8 mouse cellular contexts compared by ENCODE assay signal in genomic region chr9:21988421-21989101, GRCm38 (mm10). TPM values are rescaled to one million over a fixed set of nuclear protein-coding genes. Genes with fewer than 3 reads are reported as not detected.
DNase-seq lines count a peak whose midpoint lies in the region; ATAC-seq and TF ChIP-seq lines count a peak whose summit lies in the region.

No protein-coding gene starts in this region.

- peak overlapping the region; percentile 46 for H3K4me2 ChIP-seq in hindbrain, embryonic 11.5 days (replicated peaks; ENCODE audit: low read depth, low read length)
- H3K4me2 ChIP-seq in limb, embryonic 14.5 days (replicated peaks; ENCODE audit: low read depth, low read length, severe bottlenecking): peak overlapping the region; percentile 66

- H3K4me3 ChIP-seq in hindbrain, embryonic 11.5 days (ENCODE audit: low read depth, low read length): peak overlapping the region; percentile 27
- peak overlapping the region; percentile 38 for H3K4me3 ChIP-seq in limb, embryonic 14.5 days (replicated peaks; ENCODE audit: low read length)

- peaks cover 4% of the 10 kb centered on the region; the same call in 1 of the 2 replicates for H3K4me1 ChIP-seq in hindbrain, embryonic 11.5 days (replicated peaks; ENCODE audit: control insufficient read depth, insufficient read depth, low read length)
- peaks cover 9% of the 10 kb centered on the region for H3K4me1 ChIP-seq in limb, embryonic 14.5 days (ENCODE audit: control insufficient read depth, insufficient read depth, low read length)

- no peaks in the 10 kb centered on the region for H3K9me3 ChIP-seq in hindbrain, embryonic 11.5 days (ENCODE audit: control insufficient read depth, low read length)
- no peaks in the 10 kb centered on the region for H3K9me3 ChIP-seq in limb, embryonic 14.5 days (ENCODE audit: control insufficient read depth, low read length)

- H3K27me3 ChIP-seq in hindbrain, embryonic 11.5 days (ENCODE audit: control insufficient read depth, insufficient read depth, low read length): peaks cover 60% of the 10 kb centered on the region
- peaks cover 61% of the 10 kb centered on the region for H3K27me3 ChIP-seq in limb, embryonic 14.5 days (ENCODE audit: control insufficient read depth, insufficient read depth, low read length)

- peak; percentile 22 for DNase-seq in right cerebral cortex, postnatal 14 days
- DNase-seq in right cerebral cortex, postnatal 10 days (ENCODE audit: low spot score in 2 of 2): no peak
- peak; percentile 71 to 73 for DNase-seq in cerebellum, postnatal 10 days
- DNase-seq in hindbrain, embryonic 11.5 days (ENCODE audit: low spot score): peak; percentile 46
- no peak for DNase-seq in limb, embryonic 14.5 days (ENCODE audit: low spot score)
- DNase-seq in neural tube, embryonic 10.5 days (ENCODE audit: extremely low spot score, low spot score): peak; percentile 45
- DNase-seq in layer of hippocampus, postnatal 25 days (ENCODE audit: extremely low spot score in 1 of 2, low spot score in 1 of 2): no peak
- DNase-seq in frontal cortex, postnatal 25 days (ENCODE audit: low spot score in 2 of 2): no peak

- H3K27ac ChIP-seq in hindbrain, embryonic 11.5 days (ENCODE audit: low read depth, low read length): no peak overlapping the region
- no peak overlapping the region for H3K27ac ChIP-seq in limb, embryonic 14.5 days (replicated peaks; ENCODE audit: low read depth, low read length)

- 0 out of 2 replicates have a peak overlapping the region, but pooled peaks have one; percentile 4 for H3K9ac ChIP-seq in hindbrain, embryonic 11.5 days (ENCODE audit: low read depth, low read length)
- peak overlapping the region; percentile 45; the same call in 1 of the 2 replicates for H3K9ac ChIP-seq in limb, embryonic 14.5 days (ENCODE audit: low read depth, low read length, severe bottlenecking)

- H3K36me3 ChIP-seq in hindbrain, embryonic 11.5 days (ENCODE audit: control insufficient read depth, insufficient read depth, low read length): no peaks in the 10 kb centered on the region
- no peaks in the 10 kb centered on the region for H3K36me3 ChIP-seq in limb, embryonic 14.5 days (ENCODE audit: control insufficient read depth, insufficient read depth, low read length)

- ATAC-seq in hindbrain, embryonic 11.5 days (ENCODE audit: low FRiP score): peak; percentile 31; the same call in 1 of the 2 replicates
- no peak for ATAC-seq in limb, embryonic 14.5 days (ENCODE audit: low FRiP score, low read depth)

- under 1% methylated on average over 31 of the region's 32 CpGs for WGBS in hindbrain, embryonic 11.5 days
- under 1% methylated on average over 32 of the region's 32 CpGs for WGBS in limb, embryonic 14.5 days

- TF ChIP-seq POLR2A in limb, embryonic 14.5 days (IDR thresholded peaks at IDR 0.05; ENCODE audit: borderline replicate concordance, extremely low read depth, insufficient read depth, insufficient read length): no peak

RNA-seq across cellular contexts. Expression of gene Rgl3, which starts 0.7 kb away (rescaled TPM):
- polyA plus RNA-seq in hindbrain, embryonic 11.5 days (2014; fragmentation: Nextera tagmentation; extraction: Ambion mirVana): 2.0 and 2.1 TPM in 2 replicates
- polyA plus RNA-seq in limb, embryonic 14.5 days (2012; rRNA removed): 2.9 and 3.2 TPM in 2 replicates
- 1.1 and 1.5 TPM in 2 replicates for polyA plus RNA-seq in limb, embryonic 14.5 days (2014; fragmentation: Nextera tagmentation; extraction: Ambion mirVana)
- 1 to 10 TPM; 1.5 to 1.9 TPM for total RNA-seq in layer of hippocampus, postnatal 25 days (2021)

RNA-seq across cellular contexts. Expression of gene Ccdc151, which starts 13.9 kb away (rescaled TPM):
- polyA plus RNA-seq in hindbrain, embryonic 11.5 days (2014; fragmentation: Nextera tagmentation; extraction: Ambion mirVana): 5.5 and 5.7 TPM in 2 replicates
- 1.2 and 1.3 TPM in 2 replicates for polyA plus RNA-seq in limb, embryonic 14.5 days (2012; rRNA removed)
- polyA plus RNA-seq in limb, embryonic 14.5 days (2014; fragmentation: Nextera tagmentation; extraction: Ambion mirVana): 0.37 and 1.2 TPM in 2 replicates
- 1 to 10 TPM; 7.0 to 7.6 TPM for total RNA-seq in layer of hippocampus, postnatal 25 days (2021)

RNA-seq across cellular contexts. Expression of gene Prkcsh, which starts 14.0 kb away (rescaled TPM):
- 84.6 TPM in 2 replicates for polyA plus RNA-seq in hindbrain, embryonic 11.5 days (2014; fragmentation: Nextera tagmentation; extraction: Ambion mirVana)
- polyA plus RNA-seq in limb, embryonic 14.5 days (2012; rRNA removed): 156 and 188 TPM in 2 replicates
- polyA plus RNA-seq in limb, embryonic 14.5 days (2014; fragmentation: Nextera tagmentation; extraction: Ambion mirVana): 89.0 and 103 TPM in 2 replicates
- 100 to 1,000 TPM; 107 to 108 TPM for total RNA-seq in layer of hippocampus, postnatal 25 days (2021)

RNA-seq across cellular contexts. Expression of gene Epor, which starts 25.3 kb away (rescaled TPM):
- 4.2 and 5.2 TPM in 2 replicates for polyA plus RNA-seq in hindbrain, embryonic 11.5 days (2014; fragmentation: Nextera tagmentation; extraction: Ambion mirVana)
- polyA plus RNA-seq in limb, embryonic 14.5 days (2012; rRNA removed): 6.7 and 8.0 TPM in 2 replicates
- polyA plus RNA-seq in limb, embryonic 14.5 days (2014; fragmentation: Nextera tagmentation; extraction: Ambion mirVana): 4.1 and 5.9 TPM in 2 replicates
- total RNA-seq in layer of hippocampus, postnatal 25 days (2021): 1 to 10 TPM; 7.3 to 9.5 TPM

RNA-seq across cellular contexts. Expression of gene Swsap1, which starts 33.0 kb away (rescaled TPM):
- polyA plus RNA-seq in hindbrain, embryonic 11.5 days (2014; fragmentation: Nextera tagmentation; extraction: Ambion mirVana): 14.6 and 20.4 TPM in 2 replicates
- polyA plus RNA-seq in limb, embryonic 14.5 days (2012; rRNA removed): 6.5 and 7.0 TPM in 2 replicates
- polyA plus RNA-seq in limb, embryonic 14.5 days (2014; fragmentation: Nextera tagmentation; extraction: Ambion mirVana): 12.8 TPM in 2 replicates
- 10 to 100 TPM; 14.7 to 16.0 TPM for total RNA-seq in layer of hippocampus, postnatal 25 days (2021)

Comparison
In these comparisons a context has a peak if more than half of its experiments do, and no peak if none do; other contexts are left out.
1. DNase-seq: peak in right cerebral cortex, postnatal 14 days (single experiment), cerebellum, postnatal 10 days (2 of 2), hindbrain, embryonic 11.5 days (single experiment) and neural tube, embryonic 10.5 days (single experiment); none in right cerebral cortex, postnatal 10 days (0 of 2), limb, embryonic 14.5 days (single experiment), layer of hippocampus, postnatal 25 days (0 of 2) and frontal cortex, postnatal 25 days (0 of 2).